Mouse (Mus musculus): ENCODE measurements around the gene Chrdl2. TPM values are rescaled to one million over a fixed set of nuclear protein-coding genes. Genes with fewer than 3 reads are reported as not detected.
"Not testable (repeated sequence)": the region's sequence is repeated elsewhere in the genome, so short reads cannot be mapped to it uniquely, and the experiment has no call there.

The Chrdl2 gene
- polyA plus RNA-seq, 1 experiment, result not detected

DNA sequence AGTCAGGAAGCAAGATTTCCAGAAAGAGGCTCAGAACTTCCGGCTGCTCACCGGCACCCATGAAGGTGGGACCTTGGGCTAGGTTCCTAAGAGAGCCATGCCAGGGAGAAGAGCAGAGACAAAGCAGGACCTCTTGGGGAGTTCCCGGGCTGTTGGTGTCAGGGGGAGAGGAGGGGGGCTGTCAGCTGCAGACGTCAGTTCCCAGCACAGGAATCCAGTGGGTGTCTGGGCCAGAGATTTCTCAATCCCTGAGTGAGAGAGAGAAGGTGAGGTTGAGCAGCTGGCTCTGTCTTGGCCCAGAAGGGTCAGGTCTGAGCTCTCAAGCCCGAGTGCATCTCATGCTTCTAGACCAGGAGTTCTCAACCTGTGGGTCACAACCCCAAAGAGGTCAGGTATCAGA lies 27.7 kb downstream of the Chrdl2 start:
- TF ChIP-seq CTCF (IDR thresholded peaks at IDR 0.05; ENCODE audit: borderline replicate concordance, insufficient read depth, low read length) (no peak), POLR2A (IDR thresholded peaks at IDR 0.05; ENCODE audit: low read depth, low read length) (no peak)
- Histone ChIP-seq H3K4me1 (ENCODE audit: control insufficient read depth, insufficient read depth, low read length) (no peaks in the 10 kb centered on the region), H3K4me3 (ENCODE audit: insufficient read depth, low read length) (no peak overlapping the region)

DNA sequence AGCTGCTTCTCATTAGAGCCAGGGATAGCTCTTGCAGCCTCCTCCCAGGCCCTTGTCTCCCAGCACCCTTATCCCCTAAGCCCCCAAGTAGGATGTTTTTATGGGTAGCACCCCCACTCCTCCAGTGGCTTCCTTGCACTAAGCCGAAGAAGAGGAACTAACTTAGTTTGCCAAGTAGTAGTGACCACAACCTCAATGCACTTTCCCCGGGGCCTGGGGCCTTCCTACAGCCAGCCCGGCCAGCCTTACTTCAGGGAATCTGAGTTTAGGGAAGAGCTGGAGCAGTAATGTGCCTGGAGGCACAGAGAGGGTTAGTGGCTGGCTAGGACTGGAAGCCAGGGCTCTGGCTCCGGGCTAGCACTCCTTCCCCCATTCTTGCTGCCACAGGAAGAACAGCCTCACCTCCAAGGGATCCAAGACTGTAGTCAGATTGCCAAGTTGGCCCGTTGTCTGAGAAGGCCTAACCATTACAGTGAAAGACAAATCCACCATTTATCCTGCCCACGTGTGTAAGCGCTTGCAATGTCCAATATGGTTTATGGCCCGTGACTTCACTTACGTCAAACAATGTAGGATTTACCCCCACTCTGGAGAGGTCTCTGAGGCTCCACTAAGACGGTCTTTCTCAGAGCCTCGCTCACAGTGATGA lies 29.0 kb downstream of the Chrdl2 start:
- no peaks in the 10 kb centered on the region for H3K4me1 ChIP-seq (ENCODE audit: control insufficient read depth, insufficient read depth, low read length)
- H3K4me3 ChIP-seq (ENCODE audit: insufficient read depth, low read length), result no peak overlapping the region
- no peak for TF ChIP-seq CTCF (IDR thresholded peaks at IDR 0.05; ENCODE audit: borderline replicate concordance, insufficient read depth, low read length)
- no peak for TF ChIP-seq POLR2A (IDR thresholded peaks at IDR 0.05; ENCODE audit: low read depth, low read length)
- no peak overlapping the region for H3K27ac ChIP-seq (ENCODE audit: insufficient read depth, low read length)

More for the DNA sequence above, 27.7 kb downstream of the Chrdl2 start:
- no peak overlapping the region for H3K27ac ChIP-seq (ENCODE audit: insufficient read depth, low read length)

DNA sequence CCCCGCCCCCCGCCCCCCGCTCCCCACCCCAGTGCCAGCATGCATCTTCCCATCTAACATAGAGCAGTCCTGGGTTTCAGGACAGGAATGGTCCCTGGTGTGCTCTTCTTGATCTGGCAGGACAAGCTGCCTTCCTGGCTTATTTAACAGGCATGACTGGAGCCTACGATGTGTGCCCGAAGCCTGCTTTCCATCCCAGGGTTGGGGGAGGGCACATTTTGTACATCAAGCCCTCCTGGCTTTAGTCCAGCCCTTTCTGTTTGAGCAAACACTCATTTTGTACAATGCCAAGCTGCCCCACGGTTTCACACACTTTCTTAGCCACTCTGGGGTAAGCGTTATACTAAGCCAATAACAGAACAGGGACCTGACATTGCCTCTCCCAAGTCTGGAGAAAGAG lies 30.1 kb downstream of the Chrdl2 start:
- H3K4me1 ChIP-seq (ENCODE audit: control insufficient read depth, insufficient read depth, low read length), result no peaks in the 10 kb centered on the region
- no peak for TF ChIP-seq POLR2A (IDR thresholded peaks at IDR 0.05; ENCODE audit: low read depth, low read length)
- TF ChIP-seq CTCF (IDR thresholded peaks at IDR 0.05; ENCODE audit: borderline replicate concordance, insufficient read depth, low read length), result no peak
- H3K4me3 ChIP-seq (ENCODE audit: insufficient read depth, low read length), result no peak overlapping the region
- no peak overlapping the region for H3K27ac ChIP-seq (ENCODE audit: insufficient read depth, low read length)

DNA sequence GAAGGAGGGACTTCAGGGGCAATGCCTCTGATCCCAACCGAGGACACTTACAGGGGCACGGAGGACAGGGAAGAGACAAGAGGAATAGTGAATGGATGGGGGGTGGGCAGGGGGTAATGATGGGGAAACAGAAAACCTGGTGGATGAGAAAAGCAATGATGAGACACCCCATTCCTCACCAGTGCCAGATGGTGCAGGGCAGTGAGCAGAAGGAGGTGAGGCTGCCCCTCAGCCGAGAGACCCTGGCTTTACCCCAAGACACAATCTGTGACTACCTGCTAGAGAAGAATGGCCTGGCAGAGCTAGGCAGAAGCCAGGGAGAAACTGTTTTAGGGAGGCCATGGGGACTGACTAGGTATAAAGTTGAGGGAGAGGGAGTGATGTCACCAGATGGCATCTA lies 30.5 kb downstream of the Chrdl2 start:
- H3K4me3 ChIP-seq (ENCODE audit: insufficient read depth, low read length), result no peak overlapping the region
- no peak for TF ChIP-seq POLR2A (IDR thresholded peaks at IDR 0.05; ENCODE audit: low read depth, low read length)
- TF ChIP-seq CTCF (IDR thresholded peaks at IDR 0.05; ENCODE audit: borderline replicate concordance, insufficient read depth, low read length), result no peak
- H3K4me1 ChIP-seq (ENCODE audit: control insufficient read depth, insufficient read depth, low read length), result no peaks in the 10 kb centered on the region
- no peak overlapping the region for H3K27ac ChIP-seq (ENCODE audit: insufficient read depth, low read length)

DNA sequence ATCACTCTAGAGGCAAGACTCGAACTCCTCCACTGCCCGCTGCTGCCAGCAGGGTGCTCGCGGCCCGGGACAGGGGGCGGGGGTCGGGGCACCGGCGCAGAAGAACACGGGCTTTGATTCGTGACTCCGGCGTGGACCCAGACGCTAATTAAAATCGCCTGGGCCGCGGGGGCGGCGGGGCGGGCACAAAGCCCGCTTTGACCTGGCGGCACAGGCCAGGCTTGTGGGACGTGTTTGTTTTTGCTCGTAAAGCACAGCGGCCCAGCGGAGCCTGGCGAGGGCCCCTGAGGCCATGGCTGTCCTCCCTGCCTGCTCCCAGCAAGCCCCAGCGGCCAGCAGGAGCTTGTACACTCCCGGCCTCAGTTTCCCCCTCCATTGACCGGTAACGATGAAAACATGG lies 36.1 kb downstream of the Chrdl2 start:
- H3K4me3 ChIP-seq (ENCODE audit: insufficient read depth, low read length), result no peak overlapping the region
- H3K27ac ChIP-seq (ENCODE audit: insufficient read depth, low read length), result no peak overlapping the region
- H3K4me1 ChIP-seq (ENCODE audit: control insufficient read depth, insufficient read depth, low read length), result no peaks in the 10 kb centered on the region
- TF ChIP-seq CTCF (IDR thresholded peaks at IDR 0.05; ENCODE audit: borderline replicate concordance, insufficient read depth, low read length), result no peak
- TF ChIP-seq POLR2A (IDR thresholded peaks at IDR 0.05; ENCODE audit: low read depth, low read length), result no peak

DNA sequence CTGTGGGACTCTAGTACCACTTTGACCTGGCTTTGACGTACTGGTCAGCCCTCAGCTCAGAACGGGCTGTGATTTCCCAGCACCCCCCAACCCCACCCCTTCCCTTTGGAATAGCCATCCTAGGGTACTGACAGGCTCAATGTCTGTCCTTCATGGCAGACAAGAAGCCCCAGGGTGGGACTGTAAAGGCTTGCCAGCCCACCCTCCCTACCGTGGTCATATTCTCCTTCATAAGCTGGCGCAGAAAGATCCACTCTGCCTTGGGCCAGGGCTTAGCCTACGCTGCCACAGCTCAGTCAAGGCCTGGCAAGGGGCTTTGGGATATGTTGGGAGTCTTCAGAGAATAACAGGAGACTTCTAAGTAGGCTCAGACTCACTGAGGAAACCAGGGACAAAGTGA lies 37.1 kb downstream of the Chrdl2 start:
- H3K4me3 ChIP-seq (ENCODE audit: insufficient read depth, low read length), result no peak overlapping the region
- no peak overlapping the region for H3K27ac ChIP-seq (ENCODE audit: insufficient read depth, low read length)
- TF ChIP-seq CTCF (IDR thresholded peaks at IDR 0.05; ENCODE audit: borderline replicate concordance, insufficient read depth, low read length) (no peak), POLR2A (IDR thresholded peaks at IDR 0.05; ENCODE audit: low read depth, low read length) (no peak)
- no peaks in the 10 kb centered on the region for H3K4me1 ChIP-seq (ENCODE audit: control insufficient read depth, insufficient read depth, low read length)

DNA sequence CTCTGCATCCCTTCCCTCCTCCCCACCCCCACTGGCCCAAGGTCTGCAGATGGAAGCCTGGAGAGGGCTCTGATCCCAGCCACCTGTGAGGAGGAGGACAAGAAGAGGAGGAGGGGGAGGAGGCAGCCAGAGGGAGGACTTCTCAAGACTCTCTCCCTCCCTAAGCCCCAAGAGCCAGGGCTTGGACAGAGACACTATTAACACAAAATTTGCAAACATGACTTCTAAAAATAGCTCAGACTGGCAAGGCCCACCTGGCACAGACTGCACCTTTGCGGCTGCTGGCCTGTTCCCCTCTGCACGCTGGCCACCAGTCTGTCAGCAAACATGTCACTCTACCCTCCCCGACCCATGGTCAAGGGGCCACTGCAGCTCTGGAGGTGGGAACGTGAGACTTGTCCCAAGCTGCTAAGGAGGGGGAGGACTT lies 37.6 kb downstream of the Chrdl2 start:
- H3K4me1 ChIP-seq (ENCODE audit: control insufficient read depth, insufficient read depth, low read length), result no peaks in the 10 kb centered on the region
- H3K27ac ChIP-seq (ENCODE audit: insufficient read depth, low read length), result no peak overlapping the region
- TF ChIP-seq CTCF (IDR thresholded peaks at IDR 0.05; ENCODE audit: borderline replicate concordance, insufficient read depth, low read length), result no peak
- TF ChIP-seq POLR2A (IDR thresholded peaks at IDR 0.05; ENCODE audit: low read depth, low read length), result no peak
- H3K4me3 ChIP-seq (ENCODE audit: insufficient read depth, low read length), result no peak overlapping the region

DNA sequence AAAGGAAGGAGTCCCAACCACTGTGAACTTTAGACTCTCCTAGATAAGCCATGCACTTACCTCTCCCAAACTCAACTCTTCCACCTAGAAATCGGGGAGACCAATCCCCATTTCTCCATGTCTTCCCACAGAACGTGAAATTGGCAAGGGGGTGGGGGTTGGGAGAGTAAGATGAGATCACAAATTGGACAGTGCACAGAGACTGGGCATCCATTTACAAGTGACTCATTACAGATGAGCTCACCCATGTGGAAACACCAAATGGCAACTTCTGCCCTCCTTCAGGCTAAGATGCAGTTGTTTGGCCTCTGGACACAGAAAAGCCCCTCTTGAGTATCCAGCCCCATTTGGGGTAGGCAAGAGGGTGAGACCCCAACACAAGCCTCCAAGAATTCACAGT lies 40.5 kb downstream of the Chrdl2 start:
- H3K27ac ChIP-seq (ENCODE audit: insufficient read depth, low read length), result no peak overlapping the region
- TF ChIP-seq POLR2A (IDR thresholded peaks at IDR 0.05; ENCODE audit: low read depth, low read length) (no peak), CTCF (IDR thresholded peaks at IDR 0.05; ENCODE audit: borderline replicate concordance, insufficient read depth, low read length) (no peak)
- H3K4me3 ChIP-seq (ENCODE audit: insufficient read depth, low read length), result no peak overlapping the region
- no peaks in the 10 kb centered on the region for H3K4me1 ChIP-seq (ENCODE audit: control insufficient read depth, insufficient read depth, low read length)

DNA sequence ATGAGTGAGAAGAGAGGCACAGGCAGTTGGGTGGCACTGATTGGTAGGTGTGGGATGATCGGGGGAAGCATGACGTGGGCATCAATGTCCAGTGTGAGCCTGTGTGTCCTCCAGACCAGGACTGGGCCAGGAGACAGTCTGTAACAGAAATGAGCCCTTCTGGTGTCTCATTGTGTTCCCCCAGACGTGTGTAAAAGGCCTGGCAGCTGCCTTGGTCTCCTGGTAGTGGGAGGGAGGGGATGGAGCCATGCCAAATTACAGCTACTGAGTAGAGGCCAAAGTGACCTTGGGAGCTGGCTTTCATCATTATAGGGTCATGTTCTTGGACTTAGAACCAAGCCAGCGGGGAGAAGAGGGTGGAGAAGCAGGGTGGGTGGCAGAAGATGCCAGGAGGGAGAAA lies 45.9 kb downstream of the Chrdl2 start:
- Histone ChIP-seq H3K27ac (ENCODE audit: insufficient read depth, low read length) (no peak overlapping the region), H3K4me3 (ENCODE audit: insufficient read depth, low read length) (no peak overlapping the region), H3K4me1 (ENCODE audit: control insufficient read depth, insufficient read depth, low read length) (no peaks in the 10 kb centered on the region)
- TF ChIP-seq CTCF (IDR thresholded peaks at IDR 0.05; ENCODE audit: borderline replicate concordance, insufficient read depth, low read length), result no peak
- no peak for TF ChIP-seq POLR2A (IDR thresholded peaks at IDR 0.05; ENCODE audit: low read depth, low read length)

DNA sequence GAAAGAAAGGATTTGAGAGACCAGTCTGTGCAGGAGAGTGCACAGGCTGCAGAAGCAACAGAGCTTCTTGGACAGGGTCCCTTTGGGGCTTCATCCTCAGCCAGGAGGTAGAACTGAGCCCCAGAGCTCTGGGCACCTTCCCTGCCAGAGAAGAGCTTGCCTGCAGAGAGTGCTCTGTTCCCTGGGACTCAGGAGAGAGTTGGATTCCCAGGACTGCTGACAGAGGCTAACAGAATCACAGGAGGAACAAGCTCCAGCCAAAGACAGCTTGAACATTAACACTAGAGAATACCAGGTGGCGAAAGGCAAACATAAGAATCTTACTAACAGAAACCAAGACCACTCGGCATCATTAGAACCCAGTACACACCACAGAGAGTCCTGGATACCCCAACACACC lies 47.0 kb downstream of the Chrdl2 start:
- not testable (repeated sequence) for H3K4me1 ChIP-seq (ENCODE audit: control insufficient read depth, insufficient read depth, low read length); H3K4me3 ChIP-seq (ENCODE audit: insufficient read depth, low read length); H3K27ac ChIP-seq (ENCODE audit: insufficient read depth, low read length)

DNA sequence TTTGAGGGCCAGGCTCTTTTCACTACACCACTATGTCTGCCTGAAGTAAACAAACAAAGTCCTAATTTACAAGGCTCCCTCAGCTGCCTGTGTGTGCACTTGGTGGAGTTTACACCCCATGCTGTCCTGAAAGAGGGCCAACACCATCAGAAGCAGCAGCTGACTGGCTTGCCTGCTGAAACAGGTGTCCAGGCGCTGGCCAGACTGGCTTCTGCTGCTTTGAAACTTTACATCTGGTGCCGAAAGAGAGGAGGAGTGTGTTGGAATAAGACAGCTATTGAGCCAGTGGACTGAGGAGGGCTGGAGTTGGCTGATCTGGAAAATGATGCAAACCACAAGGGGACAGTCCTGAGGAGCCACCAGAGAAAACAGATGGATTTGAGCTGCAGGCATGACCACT lies 68.0 kb downstream of the Chrdl2 start:
- TF ChIP-seq POLR2A (IDR thresholded peaks at IDR 0.05; ENCODE audit: low read depth, low read length), result no peak
- TF ChIP-seq CTCF (IDR thresholded peaks at IDR 0.05; ENCODE audit: borderline replicate concordance, insufficient read depth, low read length), result no peak
- Histone ChIP-seq H3K4me1 (ENCODE audit: control insufficient read depth, insufficient read depth, low read length) (no peaks in the 10 kb centered on the region), H3K27ac (ENCODE audit: insufficient read depth, low read length) (no peak overlapping the region), H3K4me3 (ENCODE audit: insufficient read depth, low read length) (no peak overlapping the region)

All from embryonic fibroblast, embryonic 13.5 days (primary cell).